Mouse (Mus musculus): Measurements from ENCODE around the gene Pick1. TPM values are rescaled to one million over a fixed set of nuclear protein-coding genes. Genes with fewer than 3 reads are reported as not detected.
A peak's percentile ranks its signal among the peaks of the same experiment; 100 is the strongest.

The Pick1 gene
- polyA plus RNA-seq (2012; ENCODE audit: insufficient read depth, insufficient read length, missing spikeins) = 11.4 and 13.0 TPM in 2 replicates

DNA sequence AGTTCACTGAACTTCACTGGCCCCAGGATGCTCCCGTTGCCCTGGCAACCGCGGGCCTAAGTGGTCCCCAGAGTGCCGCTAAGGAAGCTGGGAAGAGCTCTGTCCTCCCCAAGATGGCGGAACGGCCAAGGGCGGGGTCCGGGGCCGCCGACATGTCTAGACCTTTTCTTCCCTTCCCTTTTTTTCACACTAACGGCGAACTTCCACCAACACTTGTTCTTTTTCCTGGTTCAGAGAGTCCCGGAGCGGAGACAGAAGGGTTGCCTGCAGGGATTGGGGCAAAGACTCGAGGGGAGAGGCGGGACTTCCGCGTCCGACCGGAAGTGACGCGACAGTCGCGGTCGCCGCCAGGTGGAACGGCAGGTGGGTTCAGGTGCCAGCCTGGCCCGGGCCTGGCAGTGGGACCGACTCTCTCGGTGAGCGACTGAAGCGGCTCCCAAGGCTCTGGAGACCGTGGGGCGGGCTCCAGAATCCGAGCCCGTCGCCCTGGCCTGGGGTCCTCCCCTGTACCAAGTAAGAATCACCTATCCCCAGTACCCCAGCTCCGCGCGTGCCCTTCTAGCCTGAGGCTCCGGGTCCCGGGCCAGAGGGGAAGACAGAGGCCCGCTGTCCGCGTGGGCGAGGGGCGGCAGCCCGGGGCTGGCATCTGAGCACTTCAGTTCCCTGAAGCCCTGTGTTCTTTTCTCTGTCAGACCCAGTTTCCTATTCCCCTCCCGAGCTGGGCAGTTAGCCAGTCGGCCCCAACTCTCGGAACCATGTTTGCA is at the start of gene Pick1, which contains the start of gene Gm49486:
TSS of gene Pick1 (plus strand) at position 116 of the 764 bp plus-strand sequence.
TSS of gene Gm49486 (plus strand) at position 334 of the 764 bp plus-strand sequence.
- Histone ChIP-seq H3K4me1 (ENCODE audit: control insufficient read depth, insufficient read depth, low read length) (peaks cover 10% of the 10 kb centered on the region), H3K4me3 (ENCODE audit: insufficient read depth, low read length) (peak within 1 kb of the TSS; percentile 81), H3K27ac (ENCODE audit: insufficient read depth, low read depth, low read length) (peak within 1 kb of the TSS; percentile 90)
- TF ChIP-seq CTCF (IDR thresholded peaks at IDR 0.05; ENCODE audit: low read depth, low read length) = no peak
- no peak for TF ChIP-seq POLR2A (IDR thresholded peaks at IDR 0.05; ENCODE audit: borderline replicate concordance, low read depth, low read length)

GRCm38 (mm10) chr15:79185213-79185612 is 43.8 kb upstream of the Pick1 start:
- no peak overlapping the region for H3K27ac ChIP-seq (ENCODE audit: insufficient read depth, low read depth, low read length)
- H3K4me3 ChIP-seq (ENCODE audit: insufficient read depth, low read length) = no peak overlapping the region
- TF ChIP-seq POLR2A (IDR thresholded peaks at IDR 0.05; ENCODE audit: borderline replicate concordance, low read depth, low read length) (no peak), CTCF (IDR thresholded peaks at IDR 0.05; ENCODE audit: low read depth, low read length) (no peak)
- H3K4me1 ChIP-seq (ENCODE audit: control insufficient read depth, insufficient read depth, low read length) = no peaks in the 10 kb centered on the region

GRCm38 (mm10) chr15:79187819-79188218 is 41.2 kb upstream of the Pick1 start:
- Histone ChIP-seq H3K27ac (ENCODE audit: insufficient read depth, low read depth, low read length) (no peak overlapping the region), H3K4me3 (ENCODE audit: insufficient read depth, low read length) (no peak overlapping the region), H3K4me1 (ENCODE audit: control insufficient read depth, insufficient read depth, low read length) (no peaks in the 10 kb centered on the region)
- TF ChIP-seq POLR2A (IDR thresholded peaks at IDR 0.05; ENCODE audit: borderline replicate concordance, low read depth, low read length) (no peak), CTCF (IDR thresholded peaks at IDR 0.05; ENCODE audit: low read depth, low read length) (no peak)

GRCm38 (mm10) chr15:79191426-79191825 is 37.5 kb upstream of the Pick1 start:
- Histone ChIP-seq H3K4me1 (ENCODE audit: control insufficient read depth, insufficient read depth, low read length) (peaks cover 11% of the 10 kb centered on the region), H3K4me3 (ENCODE audit: insufficient read depth, low read length) (no peak overlapping the region), H3K27ac (ENCODE audit: insufficient read depth, low read depth, low read length) (no peak overlapping the region)
- TF ChIP-seq POLR2A (IDR thresholded peaks at IDR 0.05; ENCODE audit: borderline replicate concordance, low read depth, low read length) (no peak), CTCF (IDR thresholded peaks at IDR 0.05; ENCODE audit: low read depth, low read length) (no peak)

DNA sequence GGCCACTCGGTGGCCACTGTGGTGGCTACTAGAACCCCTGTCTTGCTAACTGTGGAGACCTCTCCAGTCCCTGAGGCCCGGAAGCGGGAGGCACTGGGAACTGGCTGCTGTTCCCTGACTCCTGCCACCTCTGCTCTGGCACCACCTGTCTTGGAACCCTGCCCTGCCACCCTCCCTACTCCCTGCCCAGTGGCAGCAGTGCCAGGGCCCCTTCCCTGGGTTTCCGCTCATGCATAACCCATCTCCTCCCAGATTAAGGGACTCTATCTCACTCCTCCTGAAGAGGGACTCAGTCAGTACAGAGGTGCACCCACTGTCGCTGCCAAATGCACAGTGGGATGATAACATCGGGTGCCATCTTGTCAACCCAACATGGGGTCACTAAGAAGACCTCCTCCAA is 36.5 kb upstream of the Pick1 start:
- no peak overlapping the region for H3K4me3 ChIP-seq (ENCODE audit: insufficient read depth, low read length)
- TF ChIP-seq POLR2A (IDR thresholded peaks at IDR 0.05; ENCODE audit: borderline replicate concordance, low read depth, low read length) (no peak), CTCF (IDR thresholded peaks at IDR 0.05; ENCODE audit: low read depth, low read length) (no peak)
- H3K27ac ChIP-seq (ENCODE audit: insufficient read depth, low read depth, low read length) = no peak overlapping the region
- H3K4me1 ChIP-seq (ENCODE audit: control insufficient read depth, insufficient read depth, low read length) = peaks cover 11% of the 10 kb centered on the region

GRCm38 (mm10) chr15:79192885-79193845 is 35.8 kb upstream of the Pick1 start:
- H3K27ac ChIP-seq (ENCODE audit: insufficient read depth, low read depth, low read length) = no peak overlapping the region
- no peak overlapping the region for H3K4me3 ChIP-seq (ENCODE audit: insufficient read depth, low read length)
- TF ChIP-seq POLR2A (IDR thresholded peaks at IDR 0.05; ENCODE audit: borderline replicate concordance, low read depth, low read length) (no peak), CTCF (IDR thresholded peaks at IDR 0.05; ENCODE audit: low read depth, low read length) (no peak)
- peaks cover 11% of the 10 kb centered on the region for H3K4me1 ChIP-seq (ENCODE audit: control insufficient read depth, insufficient read depth, low read length)

- H3K4me3 ChIP-seq (ENCODE audit: insufficient read depth, low read length) = no peak overlapping the region
- peaks cover 11% of the 10 kb centered on the region for H3K4me1 ChIP-seq (ENCODE audit: control insufficient read depth, insufficient read depth, low read length)
- H3K27ac ChIP-seq (ENCODE audit: insufficient read depth, low read depth, low read length) = no peak overlapping the region
- TF ChIP-seq POLR2A (IDR thresholded peaks at IDR 0.05; ENCODE audit: borderline replicate concordance, low read depth, low read length) (no peak), CTCF (IDR thresholded peaks at IDR 0.05; ENCODE audit: low read depth, low read length) (no peak)
Observed at GRCm38 (mm10) chr15:79194048-79194447, 34.9 kb upstream of the Pick1 start.

GRCm38 (mm10) chr15:79194946-79195345 is 34.0 kb upstream of the Pick1 start:
- Histone ChIP-seq H3K27ac (ENCODE audit: insufficient read depth, low read depth, low read length) (no peak overlapping the region), H3K4me3 (ENCODE audit: insufficient read depth, low read length) (no peak overlapping the region), H3K4me1 (ENCODE audit: control insufficient read depth, insufficient read depth, low read length) (peaks cover 11% of the 10 kb centered on the region)
- no peak for TF ChIP-seq CTCF (IDR thresholded peaks at IDR 0.05; ENCODE audit: low read depth, low read length)
- no peak for TF ChIP-seq POLR2A (IDR thresholded peaks at IDR 0.05; ENCODE audit: borderline replicate concordance, low read depth, low read length)

DNA sequence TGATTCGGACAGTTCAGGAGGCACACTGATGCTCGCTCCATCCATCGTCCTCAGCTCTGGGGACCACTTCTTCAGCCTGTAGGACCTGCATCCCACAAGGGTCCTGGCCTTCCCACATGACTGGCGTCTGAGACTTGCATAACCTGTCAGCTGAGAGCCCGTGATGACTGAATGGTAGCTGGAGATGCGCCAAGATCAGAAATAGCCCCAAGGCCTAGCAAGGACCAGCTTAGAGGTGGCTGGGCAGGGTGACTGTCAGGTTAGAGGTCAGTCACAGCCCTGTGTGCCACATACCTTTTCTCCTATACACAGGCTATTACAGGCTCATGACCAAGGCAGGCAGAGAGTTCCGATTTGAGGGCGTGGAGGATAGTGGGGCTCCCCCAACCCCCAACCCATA is 33.5 kb upstream of the Pick1 start:
- H3K27ac ChIP-seq (ENCODE audit: insufficient read depth, low read depth, low read length) = no peak overlapping the region
- no peak overlapping the region for H3K4me3 ChIP-seq (ENCODE audit: insufficient read depth, low read length)
- TF ChIP-seq POLR2A (IDR thresholded peaks at IDR 0.05; ENCODE audit: borderline replicate concordance, low read depth, low read length) (no peak), CTCF (IDR thresholded peaks at IDR 0.05; ENCODE audit: low read depth, low read length) (no peak)
- peaks cover 11% of the 10 kb centered on the region for H3K4me1 ChIP-seq (ENCODE audit: control insufficient read depth, insufficient read depth, low read length)

Measured in bone marrow macrophage, adult 2 months (primary cell).